Mouse (Mus musculus): ENCODE measurements at regions not wholly inside any gene's neighbourhood (a gene's known extent, or its start where the extent isn't known, plus 50 kb on each side); places are given as distances from the start of the nearest gene placed in this dataset.

DNA sequence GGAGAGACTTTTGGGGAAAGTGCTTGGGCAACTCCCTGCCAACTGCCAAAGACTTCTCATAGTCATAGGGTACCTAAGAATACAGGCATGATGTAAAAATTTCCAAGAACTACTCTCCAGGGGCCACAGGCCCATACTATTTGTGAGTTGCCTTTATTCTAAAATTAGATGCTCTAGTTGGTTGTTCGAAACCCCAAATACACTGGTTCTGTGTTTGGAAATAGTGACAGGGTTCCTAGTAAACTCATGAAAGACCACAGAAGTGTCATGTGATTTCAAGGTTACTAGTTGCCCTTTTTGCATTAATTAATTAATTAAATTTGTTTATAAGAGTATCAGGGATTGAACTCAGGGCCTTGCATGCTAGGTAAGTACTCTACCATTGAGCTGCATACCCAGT is 77.8 kb downstream of the Cxcr4 start:
- TF ChIP-seq EP300 (IDR thresholded peaks at IDR 0.05) (no peak), CTCF (IDR thresholded peaks at IDR 0.05) (no peak)
- WGBS = 85% methylated on average over 1 of the region's 1 CpGs
- no peak for ATAC-seq

DNA sequence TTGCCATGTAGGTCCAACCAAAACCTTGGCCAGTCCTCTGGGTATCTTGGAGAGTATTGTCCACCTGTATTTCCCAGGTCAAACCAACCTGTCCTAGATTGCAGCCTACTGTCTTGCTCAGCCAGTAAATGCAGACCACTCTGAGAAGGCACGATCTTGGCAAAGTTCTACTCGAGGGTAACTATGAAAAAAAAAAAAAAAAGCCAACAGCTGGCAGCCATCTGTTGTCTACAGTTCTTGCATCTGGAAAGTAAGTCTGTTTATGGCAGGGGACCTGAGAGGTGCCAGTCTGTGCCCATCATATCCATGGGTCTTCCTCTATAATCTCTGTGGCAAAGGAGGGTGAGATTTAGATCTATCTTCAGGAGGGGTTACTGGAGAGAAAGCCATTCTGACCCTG is 78.2 kb downstream of the Cxcr4 start:
- Histone ChIP-seq H3K27ac (ENCODE audit: low read length) (no peak overlapping the region), H3K4me2 (replicated peaks; ENCODE audit: low read depth, low read length) (no peak overlapping the region), H3K27me3 (replicated peaks; ENCODE audit: insufficient read depth, low read length) (no peaks in the 10 kb centered on the region), H3K4me1 (ENCODE audit: insufficient read depth, low read depth, low read length) (no peaks in the 10 kb centered on the region), H3K9me3 (ENCODE audit: low read length) (no peaks in the 10 kb centered on the region), H3K4me3 (ENCODE audit: low read depth, low read length) (no peak overlapping the region), H3K36me3 (ENCODE audit: insufficient read depth, low read length) (no peaks in the 10 kb centered on the region), H3K9ac (replicated peaks; ENCODE audit: low read depth) (no peak overlapping the region)
- 69% methylated on average over 2 of the region's 2 CpGs for WGBS
- ATAC-seq (no peak), DNase-seq (ENCODE audit: low spot score) (no peak)
- TF ChIP-seq CTCF (IDR thresholded peaks at IDR 0.05) = no peak
- TF ChIP-seq EP300 (IDR thresholded peaks at IDR 0.05) = no peak

More for the DNA sequence above, 77.8 kb downstream of the Cxcr4 start:
- H3K9me3 ChIP-seq (ENCODE audit: low read length) = no peaks in the 10 kb centered on the region
- H3K27ac ChIP-seq (ENCODE audit: low read length) = no peak overlapping the region
- no peak overlapping the region for H3K9ac ChIP-seq (replicated peaks; ENCODE audit: low read depth)
- no peak for DNase-seq (ENCODE audit: low spot score)
- H3K4me2 ChIP-seq (replicated peaks; ENCODE audit: low read depth, low read length) = no peak overlapping the region
- H3K4me3 ChIP-seq (ENCODE audit: low read depth, low read length) = no peak overlapping the region
- H3K27me3 ChIP-seq (replicated peaks; ENCODE audit: insufficient read depth, low read length) = no peaks in the 10 kb centered on the region
- H3K4me1 ChIP-seq (ENCODE audit: insufficient read depth, low read depth, low read length) = no peaks in the 10 kb centered on the region
- no peaks in the 10 kb centered on the region for H3K36me3 ChIP-seq (ENCODE audit: insufficient read depth, low read length)

DNA sequence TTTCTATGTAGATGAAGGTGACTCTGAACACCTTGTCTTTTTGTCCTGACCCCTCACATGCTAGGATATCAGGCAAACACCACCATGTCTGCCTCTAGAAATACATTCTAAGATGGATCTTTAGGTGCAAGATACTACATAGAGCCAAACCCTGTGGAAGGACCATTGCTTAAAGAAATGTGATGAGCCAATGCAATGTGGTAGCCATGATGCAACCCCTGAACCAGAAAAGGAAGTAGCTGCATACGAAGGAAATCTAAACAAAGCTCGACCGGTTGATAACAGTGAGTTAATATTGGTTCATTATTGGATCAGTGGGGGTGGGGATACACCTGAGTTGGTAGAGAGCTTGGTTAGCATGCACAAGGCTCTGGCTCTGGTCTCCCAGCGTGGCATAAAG is 78.9 kb downstream of the Cxcr4 start:
- no peaks in the 10 kb centered on the region for H3K9me3 ChIP-seq (ENCODE audit: low read length)
- DNase-seq (ENCODE audit: low spot score) (no peak), ATAC-seq (no peak)
- no peak overlapping the region for H3K4me2 ChIP-seq (replicated peaks; ENCODE audit: low read depth, low read length)
- WGBS = 59% methylated on average over 4 of the region's 4 CpGs
- no peaks in the 10 kb centered on the region for H3K4me1 ChIP-seq (ENCODE audit: insufficient read depth, low read depth, low read length)
- no peak overlapping the region for H3K9ac ChIP-seq (replicated peaks; ENCODE audit: low read depth)
- no peak overlapping the region for H3K27ac ChIP-seq (ENCODE audit: low read length)
- H3K36me3 ChIP-seq (ENCODE audit: insufficient read depth, low read length) = no peaks in the 10 kb centered on the region
- TF ChIP-seq EP300 (IDR thresholded peaks at IDR 0.05) (no peak), CTCF (IDR thresholded peaks at IDR 0.05) (no peak)
- H3K4me3 ChIP-seq (ENCODE audit: low read depth, low read length) = no peak overlapping the region
- H3K27me3 ChIP-seq (replicated peaks; ENCODE audit: insufficient read depth, low read length) = no peaks in the 10 kb centered on the region

DNA sequence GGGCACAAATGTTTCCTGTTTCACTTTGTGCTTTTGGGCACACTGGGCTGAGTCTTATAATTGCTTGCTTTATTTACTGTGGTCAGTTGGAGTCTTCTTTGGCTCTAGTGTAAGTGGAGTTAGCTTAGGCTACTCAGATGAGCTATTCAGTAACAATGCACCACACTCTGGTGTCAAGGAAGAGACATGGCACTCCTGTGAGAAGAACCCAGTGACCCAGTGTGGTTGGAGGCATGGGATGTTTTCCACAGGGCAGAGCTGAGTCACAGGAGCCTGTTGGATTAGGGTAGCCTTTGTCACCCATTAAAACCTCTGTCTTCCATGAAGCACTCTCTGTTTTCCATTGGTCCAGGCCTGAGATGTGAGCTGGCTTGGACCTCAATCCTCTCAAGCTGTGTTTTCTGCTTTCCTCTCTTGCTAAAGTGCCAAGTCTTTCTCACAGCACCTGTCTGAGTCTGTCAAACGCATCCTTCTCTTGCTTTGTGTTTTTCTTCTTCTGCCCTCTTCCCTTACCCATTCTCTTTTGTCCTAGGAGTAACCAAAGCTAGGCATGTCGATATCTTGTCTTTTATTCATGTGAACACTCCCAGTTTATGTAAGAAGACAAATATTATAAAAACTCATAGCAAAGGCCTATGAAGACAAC is 83.2 kb downstream of the Cxcr4 start:
- no peak overlapping the region for H3K27ac ChIP-seq (ENCODE audit: low read length)
- H3K9ac ChIP-seq (replicated peaks; ENCODE audit: low read depth) = no peak overlapping the region
- H3K36me3 ChIP-seq (ENCODE audit: insufficient read depth, low read length) = no peaks in the 10 kb centered on the region
- no peaks in the 10 kb centered on the region for H3K9me3 ChIP-seq (ENCODE audit: low read length)
- H3K4me3 ChIP-seq (ENCODE audit: low read depth, low read length) = no peak overlapping the region
- ATAC-seq (no peak), DNase-seq (ENCODE audit: low spot score) (no peak)
- 75% methylated on average over 2 of the region's 2 CpGs for WGBS
- no peaks in the 10 kb centered on the region for H3K4me1 ChIP-seq (ENCODE audit: insufficient read depth, low read depth, low read length)
- no peak for TF ChIP-seq CTCF (IDR thresholded peaks at IDR 0.05)
- TF ChIP-seq EP300 (IDR thresholded peaks at IDR 0.05) = no peak
- H3K4me2 ChIP-seq (replicated peaks; ENCODE audit: low read depth, low read length) = no peak overlapping the region
- no peaks in the 10 kb centered on the region for H3K27me3 ChIP-seq (replicated peaks; ENCODE audit: insufficient read depth, low read length)

DNA sequence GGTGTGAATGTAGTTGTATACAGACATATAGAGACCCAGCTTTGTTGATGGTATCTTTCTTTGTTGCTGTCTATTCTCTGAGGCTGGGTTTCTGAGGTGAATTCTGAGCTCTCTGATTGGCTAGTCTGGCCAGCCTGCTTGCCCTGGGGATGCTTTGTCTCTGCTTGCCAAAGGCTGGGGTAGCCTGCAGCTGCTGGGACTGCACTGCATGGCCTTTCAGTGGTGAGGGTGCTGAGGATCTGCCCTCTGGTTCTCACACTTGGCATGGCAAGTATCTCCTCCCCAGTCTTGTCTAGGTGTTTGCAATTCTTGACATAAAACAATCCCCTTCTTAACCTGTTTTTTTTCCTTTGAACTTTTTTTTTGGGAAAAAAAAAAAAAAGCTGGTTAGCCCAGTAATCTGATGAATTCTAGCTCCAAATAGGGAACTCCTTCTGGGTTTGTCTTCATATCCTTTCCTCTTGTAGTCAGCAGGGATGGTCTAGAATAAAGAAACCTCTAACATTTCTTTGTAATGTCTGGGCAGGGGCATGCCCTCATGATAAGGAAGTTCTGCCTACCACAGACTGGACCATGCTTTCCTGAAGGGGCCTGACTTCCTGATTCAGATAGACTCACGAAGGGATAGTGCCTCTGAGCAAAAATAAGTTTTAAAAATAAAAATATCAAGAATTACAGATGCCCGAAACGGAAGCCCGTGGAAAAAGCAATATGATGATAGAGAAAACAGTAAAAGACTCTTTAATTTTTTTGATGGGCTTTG is 85.4 kb downstream of the Cxcr4 start:
- no peak overlapping the region for H3K4me2 ChIP-seq (replicated peaks; ENCODE audit: low read depth, low read length)
- 61% methylated on average over 4 of the region's 4 CpGs for WGBS
- no peak for ATAC-seq

DNA sequence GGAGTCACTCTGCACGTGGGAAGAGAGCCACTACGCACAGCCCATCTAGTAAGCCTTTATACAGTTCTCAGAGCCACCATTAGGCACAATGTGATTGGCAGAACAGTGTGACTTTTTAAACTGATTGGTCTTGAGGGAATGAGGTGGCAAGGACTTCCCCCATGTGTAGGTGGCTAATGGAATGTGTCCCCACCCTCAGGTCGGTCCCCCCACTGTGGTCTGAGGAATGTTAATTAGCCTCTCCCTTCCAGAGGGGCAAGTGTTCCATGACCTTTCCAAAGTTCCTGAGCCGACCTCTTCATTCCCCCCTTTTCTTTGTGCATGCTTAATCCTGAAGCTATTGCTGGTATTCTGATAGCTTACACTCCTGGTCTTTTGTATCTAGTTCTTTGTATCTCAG is 87.2 kb upstream of the Dars start:
- 58% methylated on average over 4 of the region's 4 CpGs for WGBS
- no peaks in the 10 kb centered on the region for H3K36me3 ChIP-seq (ENCODE audit: insufficient read depth, low read length)
- TF ChIP-seq CTCF (IDR thresholded peaks at IDR 0.05) (no peak), EP300 (IDR thresholded peaks at IDR 0.05) (no peak)
- no peak for DNase-seq (ENCODE audit: low spot score)
- no peak overlapping the region for H3K4me3 ChIP-seq (ENCODE audit: low read depth, low read length)
- no peaks in the 10 kb centered on the region for H3K9me3 ChIP-seq (ENCODE audit: low read length)
- H3K4me2 ChIP-seq (replicated peaks; ENCODE audit: low read depth, low read length) = no peak overlapping the region
- no peaks in the 10 kb centered on the region for H3K27me3 ChIP-seq (replicated peaks; ENCODE audit: insufficient read depth, low read length)
- no peak for ATAC-seq
- no peaks in the 10 kb centered on the region for H3K4me1 ChIP-seq (ENCODE audit: insufficient read depth, low read depth, low read length)
- no peak overlapping the region for H3K27ac ChIP-seq (ENCODE audit: low read length)
- no peak overlapping the region for H3K9ac ChIP-seq (replicated peaks; ENCODE audit: low read depth)

More for the DNA sequence above, 85.4 kb downstream of the Cxcr4 start:
- Histone ChIP-seq H3K36me3 (ENCODE audit: insufficient read depth, low read length) (no peaks in the 10 kb centered on the region), H3K9ac (replicated peaks; ENCODE audit: low read depth) (no peak overlapping the region), H3K27ac (ENCODE audit: low read length) (no peak overlapping the region), H3K27me3 (replicated peaks; ENCODE audit: insufficient read depth, low read length) (no peaks in the 10 kb centered on the region), H3K4me1 (ENCODE audit: insufficient read depth, low read depth, low read length) (no peaks in the 10 kb centered on the region), H3K9me3 (ENCODE audit: low read length) (no peaks in the 10 kb centered on the region), H3K4me3 (ENCODE audit: low read depth, low read length) (no peak overlapping the region)
- TF ChIP-seq EP300 (IDR thresholded peaks at IDR 0.05) (no peak), CTCF (IDR thresholded peaks at IDR 0.05) (no peak)
- DNase-seq (ENCODE audit: low spot score) = no peak
